Mouse (Mus musculus) cerebellum, adult 9-11 months (tissue): Measurements from ENCODE around the gene Msmp.

ENCODE experiments used
- DNase-seq: peaks from one replicate; pipeline ENCODE4 v3.0.0; 2022

Gene Msmp

DNA sequence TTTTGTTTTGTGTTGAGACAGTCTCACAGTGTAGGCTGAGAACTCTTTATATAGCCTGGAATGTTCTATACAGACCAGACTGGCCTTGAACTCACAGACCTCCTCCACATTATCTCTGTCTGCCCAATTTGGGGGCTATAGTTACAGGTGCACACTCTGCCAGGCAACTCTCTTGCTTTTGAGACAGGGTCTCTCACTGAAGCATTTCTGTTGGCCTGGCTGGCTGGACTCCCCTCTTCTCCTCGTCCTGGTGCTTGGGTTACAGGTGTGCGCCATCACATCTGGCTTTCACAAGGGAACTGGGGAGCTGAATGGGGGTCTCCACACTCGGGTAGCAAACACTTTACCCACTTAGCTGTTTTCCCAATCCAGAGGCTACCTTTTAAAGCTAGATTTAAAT is 7.7 kb upstream of the Msmp start:
- DNase-seq: no peak

DNA sequence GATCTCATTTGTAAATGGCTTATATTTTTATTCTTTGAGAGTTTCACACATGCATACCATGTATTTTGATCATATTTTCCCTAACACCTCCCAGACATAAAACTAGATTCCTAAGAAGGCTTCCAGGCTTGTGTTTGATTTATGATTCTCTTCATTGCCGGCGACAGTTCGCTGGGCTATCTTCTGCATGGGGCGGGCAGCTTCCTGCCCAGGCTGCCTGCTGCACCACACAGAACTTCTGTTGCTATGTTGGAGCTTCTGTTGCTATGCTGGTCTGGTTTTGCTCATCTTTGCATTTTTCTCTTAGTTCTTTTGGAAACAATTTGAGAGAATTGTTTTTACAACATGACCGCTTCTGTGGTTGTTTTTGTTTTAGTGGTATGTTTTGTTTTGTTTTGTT is 7.2 kb upstream of the Msmp start:
- DNase-seq: no peak

DNA sequence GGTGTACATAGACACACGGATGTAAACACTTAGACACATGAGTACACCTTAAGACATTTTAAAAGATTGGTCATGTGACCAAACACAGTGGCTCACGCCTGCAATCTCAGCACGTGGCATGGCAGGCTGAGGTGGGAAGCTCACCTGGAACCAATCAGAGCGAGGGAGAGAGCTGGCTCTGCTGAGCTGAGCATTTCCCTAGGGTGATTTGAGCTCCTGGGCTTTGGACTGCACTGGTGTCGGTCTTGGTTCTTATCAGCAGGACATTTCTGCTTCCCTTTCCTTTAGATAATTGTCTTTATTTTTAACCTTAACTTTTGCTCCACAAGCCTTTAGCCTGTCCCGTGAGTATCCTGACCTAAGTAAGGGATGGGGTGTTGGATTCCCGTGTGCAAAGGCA is 3.4 kb upstream of the Msmp start:
- DNase-seq: no peak

DNA sequence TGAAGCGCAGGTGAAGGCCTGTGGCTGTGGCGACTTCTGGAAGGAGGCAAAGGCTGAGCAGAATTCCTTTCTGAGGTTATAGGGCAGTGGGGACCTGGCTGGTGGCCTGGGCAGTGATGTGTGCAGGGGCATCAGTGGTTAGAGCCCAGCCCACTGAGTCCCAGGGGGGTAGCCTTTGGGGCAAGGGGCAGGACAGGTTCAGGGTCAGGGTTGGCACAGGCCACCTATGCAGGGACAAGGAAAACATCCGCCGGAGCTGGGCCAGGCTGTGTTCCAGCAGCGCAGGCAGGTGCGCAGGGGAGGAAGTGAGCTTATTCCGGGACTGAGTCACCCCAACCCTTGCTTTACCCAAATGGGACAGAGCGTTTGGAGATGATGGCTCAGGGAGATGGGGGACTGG is 2.1 kb upstream of the Msmp start:
- DNase-seq: peak; percentile 18

DNA sequence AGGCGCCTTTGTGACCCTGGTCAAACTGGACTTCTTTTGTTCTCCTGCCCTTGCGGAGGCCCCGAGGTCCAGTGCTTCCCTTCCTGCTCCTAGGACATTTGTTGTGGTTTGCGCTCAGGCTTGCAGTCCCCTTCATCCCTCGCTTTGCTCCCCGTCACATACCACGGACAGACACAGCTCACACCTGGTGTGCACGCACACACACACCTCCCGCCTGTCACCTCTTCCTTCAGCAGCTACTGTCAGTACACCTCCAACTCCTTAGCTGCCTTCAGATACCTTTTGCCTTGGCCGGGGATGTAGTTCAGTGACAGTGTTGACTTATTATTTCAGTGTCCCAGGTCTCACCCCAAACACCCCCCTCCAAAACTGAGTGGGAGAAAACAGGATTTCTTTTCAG is 1.4 kb upstream of the Msmp start:
- no peak for DNase-seq

DNA sequence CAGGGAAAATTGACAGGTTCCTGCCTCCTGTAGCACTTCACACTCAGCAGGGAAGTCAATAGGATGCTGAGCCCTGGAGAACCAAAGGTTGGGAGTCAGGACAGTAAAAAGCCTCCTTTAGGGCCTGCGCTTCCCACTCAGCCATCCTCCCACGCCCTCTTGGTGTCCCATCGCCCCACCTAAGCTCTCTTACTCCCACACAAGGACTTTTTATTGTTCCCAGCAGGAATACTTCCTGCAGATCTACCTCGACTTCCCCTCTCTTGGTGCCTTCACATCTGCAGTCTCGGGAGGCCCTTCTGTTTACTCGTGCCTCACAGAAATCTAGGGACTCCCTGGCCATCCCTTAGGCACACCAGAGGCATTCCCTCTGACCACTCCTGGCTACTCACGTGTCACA is 873 bp downstream of the Msmp start:
- DNase-seq: no peak

DNA sequence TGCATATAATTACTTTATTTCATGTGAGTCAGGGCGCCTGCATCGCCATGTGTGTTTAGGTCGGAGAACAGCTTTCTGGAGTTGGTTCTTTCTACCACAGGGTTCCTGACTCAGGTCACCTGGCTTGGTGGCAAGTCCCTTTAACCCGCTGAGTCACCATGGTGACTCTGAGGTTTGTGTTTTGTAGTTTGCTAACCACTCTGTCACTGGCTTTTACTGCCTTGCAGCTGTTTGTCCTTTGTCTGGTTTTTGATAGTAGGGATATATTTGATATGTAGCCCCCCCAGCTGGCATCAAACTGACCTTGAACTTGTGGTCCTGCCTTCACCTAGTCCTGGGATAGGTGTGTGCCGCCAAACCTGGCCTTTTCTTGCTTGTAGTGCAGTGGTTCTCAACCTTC is 2.1 kb downstream of the Msmp start:
- DNase-seq: no peak

DNA sequence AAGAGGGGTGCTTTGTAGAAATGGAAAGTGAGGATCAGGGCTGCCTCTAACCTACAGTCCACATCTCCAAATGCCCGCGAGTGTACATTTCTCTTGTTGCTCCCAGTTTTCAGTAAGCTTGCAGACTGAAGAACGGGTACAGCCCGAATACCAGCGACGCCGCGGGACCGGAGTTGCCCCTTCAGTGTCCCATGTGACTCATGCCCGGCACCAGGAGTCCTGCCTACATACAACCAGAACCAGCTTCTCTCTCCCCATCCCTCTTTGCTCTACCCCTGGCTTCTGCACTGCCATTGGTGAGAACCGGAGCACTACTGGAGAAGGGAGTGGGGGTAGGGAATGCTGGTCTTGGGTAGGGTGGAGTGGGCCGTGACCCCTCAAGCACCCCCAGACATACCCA is 2.9 kb downstream of the Msmp start:
- no peak for DNase-seq

DNA sequence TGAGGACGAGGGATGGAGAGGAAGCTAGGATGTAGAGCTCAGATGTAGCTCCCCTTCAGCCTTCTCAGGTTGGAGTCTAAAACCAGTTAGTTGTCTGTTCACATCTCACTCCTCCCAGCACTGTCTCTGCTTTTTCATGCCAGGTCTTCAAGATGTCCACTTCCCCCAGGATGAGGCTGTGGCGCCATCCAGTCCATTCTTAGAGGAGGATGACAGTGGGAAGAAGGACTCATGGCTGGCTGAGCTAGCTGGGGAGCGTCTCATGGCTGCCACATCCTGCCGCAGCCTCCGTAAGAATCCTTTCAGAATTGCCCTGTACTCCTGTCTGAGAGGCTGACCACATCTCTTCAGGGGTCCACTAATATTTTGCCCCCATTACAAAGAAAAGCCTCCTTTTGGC is 3.6 kb downstream of the Msmp start:
- no peak for DNase-seq

DNA sequence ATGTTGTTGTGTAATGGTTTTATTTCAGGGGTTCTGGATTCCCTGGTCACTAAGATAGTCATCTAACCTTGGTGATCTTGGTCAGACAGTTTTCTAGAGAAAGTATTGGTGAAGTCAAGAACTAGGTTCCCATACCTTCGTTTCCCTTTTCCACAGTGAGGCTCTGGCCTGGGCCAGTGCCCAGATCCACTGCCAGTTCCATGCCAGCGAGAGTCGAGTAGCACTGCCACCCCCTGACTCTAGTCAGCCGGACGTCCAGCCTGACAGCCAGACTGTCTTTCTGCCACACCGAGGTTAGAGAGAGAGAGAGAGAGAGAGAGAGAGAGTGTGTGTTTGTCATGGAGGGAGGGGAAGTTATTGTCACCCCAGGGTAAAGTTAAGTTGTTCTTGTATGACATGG is 4.6 kb downstream of the Msmp start:
- DNase-seq: no peak

DNA sequence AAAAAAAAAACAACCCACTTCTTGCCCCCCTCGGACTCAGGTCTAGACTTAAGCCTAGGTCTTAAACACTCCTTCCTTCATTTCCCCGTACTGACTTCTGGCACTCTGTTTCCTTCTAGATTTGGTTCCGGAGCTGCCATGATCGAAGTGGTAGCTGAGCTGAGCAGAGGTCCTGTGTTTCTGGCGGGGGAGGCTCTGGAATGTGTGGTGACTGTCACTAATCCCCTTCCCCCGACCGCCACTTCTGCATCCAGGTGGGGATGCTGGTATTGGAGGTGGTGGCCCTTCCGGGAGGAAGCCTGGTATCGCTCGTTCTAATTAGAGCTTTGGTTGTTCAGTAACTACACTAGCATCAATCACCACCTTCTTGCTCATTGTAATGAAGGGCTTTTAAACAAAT is 5.0 kb downstream of the Msmp start:
- no peak for DNase-seq

DNA sequence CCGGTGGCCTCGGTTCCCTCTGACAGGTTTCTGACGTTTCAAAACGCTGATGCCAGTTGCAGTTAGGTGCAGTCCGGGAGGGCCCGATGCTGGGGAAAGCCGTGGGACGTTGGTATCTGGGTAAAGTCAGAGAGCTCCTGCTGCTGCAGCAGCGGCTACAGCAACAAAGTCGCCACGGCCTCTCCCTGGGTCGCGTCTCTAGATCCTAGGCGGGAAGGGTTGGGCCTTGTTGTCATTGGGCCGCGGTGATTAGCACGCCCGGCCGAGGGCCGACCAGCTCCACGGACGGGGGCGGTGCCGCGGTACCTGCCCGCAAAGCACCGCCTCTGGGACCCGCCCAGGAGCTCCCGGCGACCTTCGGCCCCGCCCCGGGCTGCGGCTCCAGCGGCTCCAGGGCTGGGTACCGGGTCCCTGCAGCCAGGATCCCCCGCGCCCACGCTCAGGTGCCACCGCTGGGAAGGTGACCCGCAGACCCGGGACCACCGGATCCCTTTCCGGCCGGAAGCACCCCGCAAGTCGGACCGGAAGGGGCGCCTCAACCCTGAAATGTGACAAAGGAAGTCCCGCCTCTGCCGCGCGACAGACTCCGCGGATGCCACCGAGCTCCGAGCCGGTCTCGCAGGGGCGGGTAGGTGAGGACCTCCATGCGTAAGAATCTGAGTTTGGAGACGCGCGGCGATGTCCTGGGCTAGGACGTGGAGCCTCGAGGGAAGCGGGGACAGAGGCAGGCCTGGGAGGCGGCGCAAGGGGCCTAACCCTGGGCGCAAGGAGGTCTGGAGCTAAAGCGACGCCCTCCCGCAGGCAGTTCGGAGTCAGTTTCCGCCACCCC is 5.7 kb downstream of the Msmp start, which contains the start of the genes Rgp1 and Gba2:
Gene Rgp1 (plus strand): TSS at position 340 of the 829 bp plus-strand sequence.
Gene Gba2 (minus strand): TSS at position 498 of the 829 bp plus-strand sequence.
- peak; percentile 89 for DNase-seq

DNA sequence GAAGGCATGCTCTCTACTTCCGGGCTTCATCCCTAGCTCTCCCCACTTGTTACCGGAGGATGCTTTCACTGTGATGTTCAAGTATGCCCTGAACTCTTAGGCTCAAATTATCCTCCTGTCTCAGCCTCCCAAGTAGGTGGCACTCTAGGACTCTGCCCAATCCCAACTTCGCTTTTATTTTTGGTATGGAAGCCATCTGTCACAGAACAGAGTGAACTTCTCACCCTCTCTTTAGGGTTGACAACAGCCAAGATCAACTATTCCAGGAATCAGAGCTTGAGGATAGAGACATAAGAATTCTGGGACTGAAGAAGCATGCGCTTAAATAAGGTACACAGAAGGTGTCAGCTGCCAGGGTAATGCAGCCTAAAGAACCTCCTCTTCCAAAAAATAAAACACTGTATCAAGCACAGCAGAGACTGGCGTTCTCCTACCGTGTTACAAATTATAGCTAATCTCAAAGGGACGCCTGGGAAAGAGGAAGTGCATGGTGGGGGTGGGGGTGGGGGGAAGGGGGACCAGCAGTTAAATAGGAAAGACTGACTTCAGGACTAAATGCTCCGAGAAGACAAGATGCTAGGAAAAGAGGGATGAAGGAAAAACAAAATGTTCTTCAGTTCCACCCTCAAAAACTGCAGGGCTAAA is 6.9 kb downstream of the Msmp start:
- no peak for DNase-seq

DNA sequence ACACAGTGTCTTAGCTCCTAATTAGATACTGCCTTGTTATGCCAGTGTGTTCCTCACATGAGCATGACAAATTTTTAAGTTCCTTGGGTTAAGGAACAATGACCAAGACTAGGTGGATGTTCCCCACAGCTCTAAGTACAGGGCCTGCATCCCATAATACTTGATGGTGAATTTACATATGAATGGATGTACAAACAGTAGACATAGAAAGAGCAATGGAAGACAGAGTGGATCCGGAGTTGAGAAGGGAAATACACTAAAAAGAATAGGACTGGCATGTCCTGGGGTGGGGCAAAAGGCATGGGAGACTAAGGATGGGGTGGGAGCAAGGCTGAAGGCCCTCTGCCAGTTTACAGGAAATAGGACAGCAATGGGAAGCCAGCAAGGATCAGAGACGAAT is 8.9 kb downstream of the Msmp start:
- DNase-seq: no peak

DNA sequence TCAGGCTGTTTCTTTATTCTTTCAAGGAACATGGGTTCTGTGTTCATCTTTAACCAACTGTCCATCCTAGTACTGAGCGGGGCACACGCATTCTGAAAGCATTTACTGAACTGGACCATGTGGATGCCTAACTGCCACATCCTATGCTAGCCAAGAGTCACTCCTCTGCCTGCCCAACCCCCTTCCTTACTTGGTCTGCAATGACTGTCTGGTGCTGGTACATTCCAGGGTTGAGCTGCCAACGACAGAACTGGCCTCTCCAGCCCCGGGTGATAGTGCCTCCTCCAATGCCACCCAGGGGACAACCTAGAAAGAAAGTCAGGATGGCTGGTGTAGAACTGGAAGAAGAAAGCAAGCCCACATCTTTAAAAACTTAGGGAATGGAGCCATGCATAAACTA is 10.7 kb downstream of the Msmp start:
- peak; percentile 5 for DNase-seq

DNA sequence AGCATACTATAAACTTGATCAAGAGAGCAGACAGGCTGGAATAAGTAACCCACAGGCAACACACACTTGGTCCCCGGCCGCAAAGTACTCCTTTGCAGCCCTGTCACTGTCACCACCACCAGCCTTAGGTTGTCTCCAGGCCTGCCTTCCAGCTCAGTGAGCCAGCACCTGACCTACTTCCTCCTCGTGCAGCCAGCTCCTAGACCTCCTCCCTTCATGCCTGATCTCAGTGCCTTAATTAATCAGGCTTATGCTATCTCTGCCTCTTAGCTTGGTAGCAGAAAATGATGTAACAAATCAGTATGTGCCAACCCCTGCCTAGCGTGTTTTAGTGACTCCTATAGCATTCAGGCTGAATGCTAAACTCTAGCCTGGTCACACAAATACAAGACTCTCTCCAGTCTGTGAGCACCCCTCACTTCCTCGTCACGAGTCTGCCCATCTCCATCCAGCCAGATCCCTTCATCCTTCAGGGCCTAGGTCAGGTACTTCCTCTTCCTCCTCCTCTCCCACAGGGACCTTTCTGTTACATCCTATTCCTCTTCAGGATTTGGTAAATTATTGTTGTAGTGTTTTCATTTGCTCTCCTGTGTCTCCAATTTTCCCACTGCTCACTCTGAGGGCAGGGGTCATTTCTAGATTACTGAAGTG is 12.8 kb downstream of the Msmp start:
- DNase-seq: no peak

DNA sequence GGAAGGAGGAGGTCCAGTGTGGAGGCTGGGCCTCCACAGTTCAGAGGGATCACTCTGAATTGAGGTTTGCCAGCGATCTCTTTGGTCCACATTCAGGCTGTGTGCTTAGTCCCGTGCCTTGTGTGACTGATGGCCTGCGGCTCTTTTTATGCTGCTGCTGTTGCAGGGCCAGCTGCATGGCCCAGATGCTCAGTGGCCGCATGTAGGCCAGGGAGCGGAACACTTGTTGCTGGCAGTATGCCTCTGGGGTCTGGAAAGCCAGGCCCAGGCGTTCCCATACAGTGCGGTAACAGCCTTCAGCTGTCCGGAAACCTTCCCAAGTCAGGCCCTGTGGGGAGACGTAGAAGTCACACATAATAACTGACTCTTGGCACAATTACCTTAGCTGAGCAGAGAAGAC is 17.2 kb downstream of the Msmp start:
- DNase-seq: no peak

DNA sequence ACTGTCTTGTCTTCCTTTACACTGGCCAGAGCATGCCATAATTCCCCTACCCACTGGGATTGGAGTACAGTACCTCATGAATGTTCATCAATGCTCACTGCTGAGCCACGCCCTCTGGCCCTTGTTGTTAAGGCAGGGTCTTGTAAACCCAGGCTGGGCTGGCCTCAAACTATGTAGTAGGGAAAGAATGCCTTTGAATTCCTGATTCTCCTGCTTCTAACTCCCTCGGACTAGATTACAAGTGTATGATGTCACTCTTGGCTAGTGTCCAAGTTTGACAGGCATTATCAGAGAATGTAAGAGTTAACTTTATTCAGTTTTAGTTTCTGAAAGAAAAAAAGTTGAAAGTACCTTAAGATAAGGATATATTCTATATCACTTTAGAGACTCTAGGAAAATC is 20.1 kb downstream of the Msmp start:
- no peak for DNase-seq

DNA sequence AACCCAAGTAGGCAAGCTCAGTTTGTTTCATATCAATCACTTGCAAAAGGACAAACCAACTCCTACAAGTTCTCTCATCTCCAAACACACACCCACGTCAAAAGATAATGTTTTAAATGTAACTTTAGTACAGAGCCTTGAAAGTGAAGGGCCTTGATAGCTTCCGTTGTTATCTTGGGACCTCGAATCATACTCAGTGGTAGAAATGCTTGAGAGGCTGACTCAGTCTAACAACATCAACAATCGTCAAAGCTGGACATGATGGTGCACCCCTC is 20.8 kb downstream of the Msmp start:
- no peak for DNase-seq

DNA sequence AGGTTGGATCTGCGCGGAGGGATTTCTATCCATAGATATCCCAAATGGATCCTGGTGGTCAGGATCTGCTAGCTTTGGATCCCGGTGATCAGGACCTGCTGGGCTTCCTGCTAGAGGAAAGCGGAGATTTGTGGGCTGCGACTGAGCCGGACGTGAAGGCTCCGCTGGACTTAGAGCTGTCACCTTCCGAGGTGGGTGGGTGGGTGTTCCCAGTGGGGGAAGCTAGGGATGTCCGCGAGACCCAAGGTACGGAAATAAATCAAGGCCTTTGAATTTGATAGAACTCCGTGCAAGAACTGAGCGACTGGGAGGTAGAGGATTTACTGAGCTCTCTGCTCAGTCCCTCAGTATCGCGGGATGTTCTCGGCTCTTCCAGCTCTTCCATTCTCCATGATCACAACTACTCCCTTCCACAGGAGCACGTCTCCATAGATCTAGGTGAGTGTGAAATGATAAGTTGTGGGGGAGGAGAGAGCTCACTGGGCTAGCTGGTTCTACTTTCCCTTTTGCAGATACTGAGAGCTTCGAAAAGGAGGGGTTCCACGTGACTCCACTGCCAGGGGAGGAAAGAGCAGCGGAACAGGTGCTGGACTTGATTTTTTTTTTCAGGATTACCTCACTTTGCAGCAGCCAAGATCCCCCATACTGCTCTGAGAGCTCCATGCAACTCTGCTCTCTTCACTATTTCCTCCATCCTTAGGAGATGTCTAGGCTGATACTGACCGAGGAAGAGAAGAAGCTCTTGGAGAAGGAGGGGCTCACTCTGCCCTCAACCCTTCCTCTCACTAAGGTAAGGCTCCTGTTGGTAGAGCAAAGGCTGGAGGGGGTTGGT is 21.3 kb downstream of the Msmp start:
- DNase-seq: no peak

DNA sequence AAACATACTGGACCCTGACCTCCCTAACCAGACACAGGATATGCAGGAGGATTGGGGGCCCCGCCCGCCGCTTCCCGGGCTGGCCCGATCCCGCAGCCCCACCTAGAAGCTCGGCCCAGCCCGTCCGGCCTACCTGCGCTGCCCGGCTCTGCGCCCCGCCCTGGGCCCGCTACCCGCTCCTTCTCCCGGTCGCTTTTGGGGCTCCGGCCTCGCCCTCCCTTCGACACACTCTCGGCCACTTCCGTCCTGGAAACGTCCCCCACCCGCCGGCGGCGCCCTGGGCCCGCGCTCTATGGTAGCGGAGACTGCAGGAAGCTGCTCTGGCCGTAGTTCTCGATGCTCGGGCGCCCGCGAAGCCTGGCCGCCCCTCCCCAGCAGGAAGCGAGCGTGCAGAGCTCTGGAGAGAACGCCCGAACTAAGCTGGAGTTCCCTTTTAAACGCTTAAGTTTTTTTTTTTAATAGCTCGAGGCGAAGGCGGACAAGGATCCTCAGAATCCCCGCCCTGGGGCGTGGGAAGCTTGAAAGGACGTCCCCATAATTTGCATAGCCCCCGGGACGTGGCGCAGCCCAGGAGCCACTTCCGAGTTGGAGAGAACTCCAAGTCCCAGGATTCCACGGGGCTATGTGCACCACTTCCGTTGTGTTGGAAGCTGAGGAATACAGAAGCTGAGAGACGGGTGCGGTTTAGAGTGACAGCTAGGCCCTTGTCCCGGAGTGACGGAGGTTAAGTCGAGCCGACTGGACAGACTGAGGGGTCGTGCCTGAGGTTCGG is 22.1 kb downstream of the Msmp start, which contains the start of the genes Creb3 and Tln1:
Gene Creb3 (plus strand): TSS at position 336 of the 772 bp plus-strand sequence.
Gene Tln1 (minus strand): TSS at position 695 of the 772 bp plus-strand sequence.
- DNase-seq: peak; percentile 94

DNA sequence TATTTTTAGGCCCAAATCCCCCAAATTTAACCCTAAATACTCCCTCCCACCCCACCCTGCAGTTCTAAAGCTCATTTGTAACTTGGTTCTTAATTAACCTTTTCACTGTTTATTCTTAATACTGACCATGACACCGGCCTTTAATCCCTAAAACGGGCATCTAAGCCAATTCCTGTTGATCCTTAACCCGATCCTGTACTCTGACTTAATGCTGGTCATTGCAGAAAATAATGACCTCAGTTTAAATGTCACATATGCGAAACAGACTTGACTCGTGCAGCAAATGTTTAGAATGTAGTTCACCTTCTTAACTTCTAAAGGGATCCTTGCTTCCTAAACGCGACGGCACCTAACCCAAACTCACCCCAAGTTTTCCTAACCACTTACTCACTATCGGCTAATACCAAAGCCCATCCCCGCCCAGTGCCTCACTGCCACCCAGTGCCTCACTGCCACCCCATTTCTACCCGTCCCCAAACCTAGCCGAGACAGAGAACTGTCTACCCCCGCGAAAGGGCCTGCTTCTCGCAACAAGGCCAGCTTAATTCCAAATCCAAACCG is 22.8 kb downstream of the Msmp start:
- DNase-seq: no peak
